Mouse (Mus musculus) testis, adult 2 months (tissue): ENCODE measurements around the gene Ssh3.

Source experiments
- CTCF ChIP-seq: fragments of 200-500 bp; IDR thresholded peaks from 2 replicates; pipeline ENCODE4 v1.5.1; 2012; ENCODE audit warnings: low read depth, mild to moderate bottlenecking, inconsistent platforms, low read length, moderate library complexity; ENCODE audit not compliant: control insufficient read depth, insufficient read depth, insufficient replicate concordance
- POLR2A ChIP-seq: fragments of 200-500 bp; IDR thresholded peaks from 2 replicates; pipeline ENCODE4 v1.6.1; 2012; ENCODE audit warnings: low read depth, mild to moderate bottlenecking, inconsistent platforms, low read length, moderate library complexity; ENCODE audit not compliant: control insufficient read depth

GRCm38 (mm10) chr19:4240247-4240668, 28.7 kb downstream of the Ssh3 start:
- TF ChIP-seq CTCF, result no peak
- TF ChIP-seq POLR2A, result no peak
